Mouse (Mus musculus): ENCODE measurements at regions not wholly inside any gene's neighbourhood (a gene's known extent, or its start where the extent isn't known, plus 50 kb on each side); places are given as distances from the start of the nearest gene placed in this dataset.

DNA sequence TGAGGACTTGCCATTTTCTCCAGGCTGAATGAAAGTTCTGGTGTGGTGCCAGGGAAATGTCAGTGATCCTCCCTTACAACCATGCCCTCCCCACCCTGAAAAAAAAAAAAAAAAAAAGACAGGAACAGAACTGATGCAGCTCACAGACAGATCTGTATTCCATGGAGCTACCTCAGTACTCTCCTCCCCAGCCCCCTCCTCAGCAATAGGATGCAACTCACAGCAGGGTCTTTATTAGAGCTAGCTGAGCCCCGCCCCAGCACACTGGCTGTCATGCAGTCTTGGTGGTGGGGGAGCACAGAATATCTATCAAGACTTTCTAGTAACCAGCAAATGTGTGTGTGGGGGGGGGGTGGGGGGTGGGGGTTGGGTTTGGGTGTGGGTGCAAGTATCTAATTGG is 1299.9 kb upstream of the Pcdh17 start:
- DNase-seq, result peak in 1 of 2 experiments; percentile 4

DNA sequence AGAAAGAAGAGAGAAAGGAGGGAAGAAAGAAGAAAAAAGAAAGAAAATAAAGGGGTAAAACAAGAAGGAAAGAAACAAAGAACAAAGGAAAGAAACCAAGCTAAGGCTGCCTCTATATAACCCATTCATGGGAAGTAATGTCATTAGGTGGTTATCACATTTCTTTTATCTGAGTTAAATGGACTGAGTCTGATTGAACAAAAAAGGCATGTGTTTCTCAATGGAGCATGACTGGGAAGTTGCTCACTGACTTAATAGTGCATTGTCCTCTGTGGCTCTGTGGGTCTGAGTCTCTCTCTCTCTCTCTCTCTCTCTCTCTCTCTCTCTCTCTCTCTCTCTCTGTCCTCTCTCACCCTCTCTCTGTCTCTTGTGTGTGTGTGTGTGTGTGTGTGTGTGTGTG is 1288.5 kb upstream of the Pcdh17 start:
- DNase-seq, result no peak

Measured in cerebellum, postnatal 10 days (tissue).